Mouse (Mus musculus) adrenal gland, adult 8-10 months (tissue): ENCODE results near the gene Itgb8. TPM values are rescaled to one million over a fixed set of nuclear protein-coding genes. Genes with fewer than 3 reads are reported as not detected.

Source experiments
- DNase-seq: peaks from one replicate; pipeline ENCODE4 v3.0.0; 2022
- total RNA-seq, 4 experiments: library from RNA; stranded (reverse); gene quantifications; 2 replicates each; pipeline ENCODE4 v1.2.4; 2022

Gene Itgb8
- total RNA-seq, 4 experiments from 2014 or later, result 2.9 to 4.0 (median 3.4) TPM

DNA sequence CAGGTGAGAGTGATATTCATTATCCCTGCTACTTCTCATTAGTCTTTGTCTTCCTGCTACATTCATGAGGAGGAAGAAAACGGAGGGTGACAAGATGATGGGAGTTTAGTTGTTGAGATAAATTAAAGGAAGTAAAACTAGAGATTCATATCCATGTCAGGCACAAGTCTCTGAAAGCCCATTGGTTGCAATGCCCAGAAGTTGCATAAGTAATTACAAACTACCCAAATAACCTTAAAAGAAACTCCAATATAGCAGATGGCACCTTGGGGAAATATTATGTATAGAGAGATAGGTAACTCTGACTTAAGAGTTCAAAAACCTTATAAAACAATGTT, 31.2 kb downstream of the Itgb8 start:
- no peak for DNase-seq

DNA sequence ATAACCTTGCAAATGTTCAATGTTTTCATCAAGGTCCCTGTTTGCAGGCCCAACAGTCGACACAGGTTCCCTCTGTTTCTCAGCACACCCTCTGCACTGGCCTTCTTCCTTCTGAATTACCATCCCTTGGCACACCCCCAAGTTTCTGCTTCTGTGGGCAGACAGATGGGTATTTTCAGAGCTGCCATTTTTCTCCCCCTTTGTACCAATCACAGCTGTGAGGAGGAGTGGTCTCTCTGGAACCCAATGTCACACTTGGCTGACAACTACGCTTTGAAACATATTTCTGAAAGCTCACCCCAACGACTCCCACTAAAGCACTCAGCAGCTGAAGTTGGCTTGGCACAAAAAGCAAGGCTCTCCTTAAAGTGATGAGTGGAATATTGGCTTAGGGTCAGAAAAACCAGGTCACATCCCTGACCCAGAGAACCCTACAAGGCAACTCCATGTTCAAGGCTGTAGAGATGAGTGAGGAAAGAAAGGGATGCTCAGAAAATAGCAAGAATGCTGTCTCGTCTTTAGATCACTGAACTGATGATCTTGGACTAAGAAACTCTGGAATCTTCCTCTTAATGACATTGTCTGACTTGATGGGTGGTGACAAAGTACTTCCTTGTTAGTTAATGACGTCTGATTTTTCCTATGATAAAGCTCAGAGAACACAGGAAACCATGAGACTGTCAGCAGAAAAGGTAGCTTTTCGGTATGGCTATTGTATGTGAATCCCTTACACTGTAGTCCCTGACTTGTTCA, 31.7 kb downstream of the Itgb8 start:
- peak; percentile 31 for DNase-seq

DNA sequence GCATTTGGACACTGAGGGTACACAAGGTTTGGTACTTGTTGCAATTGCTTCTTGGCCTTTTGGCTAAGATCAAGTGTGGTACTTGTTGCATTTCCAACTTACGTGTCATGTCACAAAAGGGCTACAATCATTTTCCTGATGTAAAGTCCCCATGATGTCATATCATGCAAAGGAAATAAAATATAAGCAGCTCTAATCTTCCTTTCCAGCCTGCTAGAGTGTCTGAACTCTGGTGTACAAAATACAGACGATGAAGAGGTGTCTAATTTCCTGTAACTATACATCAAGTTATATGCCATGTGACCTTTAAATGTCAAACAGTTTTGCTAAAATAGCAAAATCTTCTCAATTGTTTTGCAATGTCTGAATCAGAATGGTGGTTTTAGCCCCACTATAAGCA, 34.2 kb downstream of the Itgb8 start:
- no peak for DNase-seq

DNA sequence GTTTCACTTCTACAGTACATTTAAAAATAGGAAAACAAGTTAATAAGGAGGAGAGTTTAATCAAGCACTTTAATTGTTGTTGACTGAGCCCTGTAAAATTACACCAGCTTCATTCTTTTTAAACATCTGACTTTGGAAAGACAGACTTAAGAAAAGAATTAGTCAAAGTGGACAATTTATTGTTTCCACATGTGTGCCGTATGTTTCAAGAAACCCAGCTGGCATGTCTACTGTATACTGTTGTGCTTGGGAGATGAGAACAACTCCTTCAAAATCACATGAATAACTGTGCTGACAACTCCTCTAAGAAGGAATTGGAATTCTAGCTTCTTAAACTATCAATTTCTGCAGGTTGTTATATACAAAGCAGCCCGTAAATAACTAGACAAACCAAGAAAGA, 35.8 kb downstream of the Itgb8 start:
- no peak for DNase-seq

DNA sequence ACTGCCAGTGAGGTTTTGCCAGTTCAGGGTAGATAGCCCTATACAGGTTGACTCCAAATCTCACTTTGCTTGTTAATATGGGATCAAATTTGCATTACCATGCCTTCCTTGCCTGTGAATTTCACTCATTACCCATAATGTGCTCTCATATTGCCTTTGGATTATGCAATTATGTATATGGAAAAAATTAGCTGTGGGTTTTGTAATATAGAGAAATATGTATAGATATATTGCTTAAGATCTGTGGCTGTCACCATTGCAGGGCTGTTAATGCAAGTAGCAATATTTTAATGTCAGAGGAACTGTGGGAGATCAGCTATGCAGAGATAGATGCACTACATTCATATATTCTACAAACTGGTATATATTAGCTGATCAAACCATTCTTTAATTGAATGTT, 43.5 kb downstream of the Itgb8 start:
- no peak for DNase-seq

DNA sequence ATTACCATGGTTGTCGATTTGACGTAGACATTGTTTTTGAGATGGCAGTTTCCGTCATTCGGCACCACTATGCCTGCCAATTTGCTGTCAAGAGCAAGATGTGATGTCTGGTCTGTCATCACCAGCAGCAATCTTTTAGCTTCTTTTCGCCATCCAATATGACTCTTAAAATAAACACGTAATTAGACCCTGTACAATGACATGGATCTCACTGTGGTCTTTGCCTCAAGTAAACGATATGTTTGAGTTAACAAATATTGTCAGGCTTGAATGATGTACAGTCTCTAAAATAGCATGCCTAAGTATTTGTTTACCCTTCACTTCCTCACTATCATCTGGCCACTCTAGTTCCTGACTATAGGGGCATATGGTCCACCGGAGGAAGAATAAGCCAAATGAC, 48.8 kb downstream of the Itgb8 start:
- DNase-seq, result no peak

DNA sequence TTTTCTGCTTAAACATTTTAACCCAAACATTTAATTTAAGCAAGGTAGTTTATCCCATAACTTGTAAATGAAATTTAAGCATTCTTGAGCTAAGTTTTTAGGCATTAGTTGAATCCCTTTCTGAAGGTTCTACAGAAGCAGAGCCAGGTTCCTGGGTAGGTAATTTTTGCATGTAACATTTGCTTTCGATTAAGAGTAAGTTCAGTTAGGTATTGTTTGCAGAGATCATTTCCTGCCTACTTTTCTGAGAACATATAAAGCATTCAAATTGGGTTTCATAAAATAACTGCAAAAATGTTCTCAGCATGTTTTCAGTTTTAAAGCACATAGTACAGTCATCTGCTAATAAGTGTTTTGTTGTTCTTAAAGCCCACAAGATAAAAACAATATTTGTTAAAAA, 53.2 kb downstream of the Itgb8 start:
- no peak for DNase-seq

DNA sequence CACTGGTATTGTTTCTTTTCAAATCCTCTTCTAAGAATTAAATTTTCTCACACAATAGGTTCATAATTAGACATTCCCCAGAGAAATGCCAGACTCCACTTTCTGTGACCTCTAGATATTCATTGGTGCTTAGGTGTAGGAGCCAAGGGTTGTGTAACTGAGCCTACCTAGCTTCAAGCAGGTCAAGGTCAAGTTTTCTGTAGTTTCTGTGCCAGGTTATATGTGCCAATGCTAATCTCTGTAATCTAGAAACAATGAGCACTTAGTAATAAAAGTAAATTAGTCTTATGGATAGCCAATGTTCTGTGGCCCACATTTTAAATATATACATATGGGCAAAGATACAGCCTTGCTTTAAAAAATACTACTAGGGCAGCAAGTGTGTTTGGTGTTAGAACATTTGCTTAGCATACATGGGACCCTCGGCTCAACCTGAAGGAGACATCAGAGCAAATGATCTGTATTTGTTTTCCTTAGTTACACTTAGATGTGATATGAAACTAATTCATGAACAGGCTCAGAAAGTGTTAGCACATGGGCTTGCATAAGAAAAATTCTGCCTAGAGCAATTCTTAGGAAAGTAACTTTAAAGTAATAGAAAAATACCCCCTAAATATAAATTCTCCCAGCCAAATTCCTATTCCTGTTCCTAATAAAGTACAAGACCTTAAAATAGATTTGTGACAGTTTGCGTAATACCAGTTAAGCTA, 56.2 kb downstream of the Itgb8 start:
- no peak for DNase-seq

DNA sequence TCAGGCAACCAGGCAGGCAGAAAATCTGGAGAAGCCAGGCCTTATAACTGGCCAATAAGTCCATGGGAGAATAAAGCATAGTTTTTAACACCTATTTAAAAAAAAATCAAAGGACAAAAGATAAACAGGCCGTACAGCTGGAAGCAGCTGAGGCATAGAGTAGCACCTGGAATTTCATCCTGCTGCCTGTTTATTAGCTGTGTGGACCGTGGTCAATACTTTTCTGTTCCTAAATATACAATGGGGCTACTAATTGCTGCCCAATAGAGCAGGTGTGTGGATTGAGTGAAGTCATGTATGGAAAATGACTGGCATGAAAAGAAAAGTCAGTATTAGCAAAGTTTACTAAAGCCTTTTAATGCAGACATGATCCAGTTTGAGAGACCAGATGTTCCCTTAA, 62.6 kb downstream of the Itgb8 start:
- DNase-seq, result no peak

DNA sequence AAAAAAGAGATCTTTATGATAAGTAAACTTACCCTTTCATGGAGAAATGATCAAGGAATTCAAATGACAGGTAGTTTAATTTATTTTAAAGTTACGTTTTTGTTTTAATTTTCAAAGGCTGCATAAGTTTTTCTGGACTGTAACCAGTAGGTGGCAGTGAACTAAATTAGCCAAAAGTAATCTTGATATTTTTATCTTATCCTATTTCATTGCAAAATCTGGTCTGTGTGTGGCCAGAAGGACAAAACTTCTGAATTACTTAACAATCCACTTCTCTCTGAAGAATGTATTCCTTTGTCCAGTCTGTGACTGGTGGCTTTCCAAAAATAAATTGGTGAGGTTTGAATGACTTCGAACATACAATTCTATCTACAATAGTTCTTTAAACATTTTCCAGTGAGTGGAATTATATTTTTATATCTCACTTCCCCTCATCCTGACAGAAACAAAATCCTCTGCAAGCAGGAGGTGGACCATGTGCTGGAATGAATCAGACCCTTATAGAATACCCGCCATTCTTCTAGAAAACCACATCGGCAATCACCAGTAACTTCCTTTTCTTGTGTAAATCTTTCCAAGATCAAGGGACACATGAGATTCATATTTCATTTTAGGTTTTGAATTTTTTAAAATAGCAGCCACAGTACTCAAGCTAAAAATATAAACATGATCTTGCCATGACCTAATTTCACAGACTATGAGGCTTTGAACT, 68.6 kb downstream of the Itgb8 start:
- no peak for DNase-seq

DNA sequence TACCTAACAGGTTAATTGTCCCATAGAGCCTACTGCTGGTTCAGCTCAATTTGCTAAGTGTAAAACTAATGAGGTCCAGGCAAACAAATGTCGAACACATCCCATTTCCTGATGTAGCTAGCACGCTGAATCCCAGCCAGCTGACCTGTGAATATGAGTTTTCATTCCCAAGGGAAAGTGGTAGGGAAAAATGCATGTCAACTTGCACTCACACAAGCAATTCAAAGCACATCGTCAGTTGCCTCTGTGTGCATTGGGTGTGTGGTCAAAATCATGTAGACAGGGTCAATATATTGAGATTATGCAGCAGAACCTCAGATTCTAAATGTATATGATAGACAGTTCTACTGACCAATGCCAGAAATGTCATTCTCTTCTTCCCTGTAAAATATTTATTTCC, 69.5 kb downstream of the Itgb8 start:
- no peak for DNase-seq

DNA sequence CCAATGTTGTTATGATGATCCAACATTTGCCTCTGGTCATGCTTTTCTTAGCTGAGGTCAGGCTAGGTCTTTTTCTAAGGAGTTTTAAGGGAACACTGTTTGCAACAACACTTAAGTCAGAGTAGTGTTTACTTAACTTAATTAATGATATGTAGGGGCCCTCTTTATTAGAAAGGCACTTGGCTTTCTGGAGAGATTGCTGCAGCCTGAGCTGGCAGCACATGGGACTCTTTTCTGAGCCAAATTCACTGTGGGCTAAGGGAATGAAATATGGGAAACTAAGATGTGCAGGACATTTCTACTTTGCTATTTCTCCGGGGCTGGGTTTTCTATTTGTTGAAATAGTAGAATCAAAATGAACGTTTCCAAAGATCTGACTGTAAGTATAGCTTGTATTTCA, 73.5 kb downstream of the Itgb8 start:
- no peak for DNase-seq

DNA sequence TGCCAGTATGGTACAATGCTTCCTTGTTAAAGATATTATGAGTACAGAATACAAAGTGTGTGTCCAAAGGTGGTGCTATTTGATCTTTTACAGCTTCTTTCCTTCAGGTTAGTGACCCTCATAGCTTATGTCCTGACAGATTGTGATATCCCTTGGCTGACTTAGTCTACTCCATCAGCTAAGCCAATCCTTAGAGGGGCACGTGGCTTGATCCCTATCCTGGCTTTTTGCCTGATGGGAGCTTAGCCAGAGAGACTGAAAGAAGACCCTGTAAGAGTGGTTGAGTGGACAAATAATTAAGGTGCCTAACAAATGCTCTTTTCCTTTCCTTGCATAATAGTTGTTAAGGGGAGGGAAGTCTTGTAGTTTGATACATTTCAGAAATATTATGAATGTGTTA, 73.9 kb downstream of the Itgb8 start:
- DNase-seq, result no peak

DNA sequence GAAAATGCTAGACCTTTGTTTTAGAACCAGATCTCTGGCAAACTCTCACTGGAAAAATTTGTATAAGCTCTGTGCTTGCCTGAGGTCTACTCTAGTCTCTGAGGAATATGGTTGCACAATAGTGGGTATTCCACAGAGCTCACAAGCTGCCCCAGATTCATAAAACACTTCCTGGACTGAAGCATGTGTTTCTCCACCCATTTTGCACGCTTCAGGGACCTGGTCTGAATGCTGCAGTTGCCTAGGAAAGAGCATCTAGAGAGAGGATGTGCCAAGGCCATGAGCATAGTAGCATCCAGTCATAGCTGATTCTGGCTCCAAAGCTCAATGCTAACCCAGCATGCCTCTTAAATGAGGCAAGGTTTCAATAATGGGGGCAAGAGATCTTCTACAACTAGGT, 74.4 kb downstream of the Itgb8 start:
- peak; percentile 13 for DNase-seq

DNA sequence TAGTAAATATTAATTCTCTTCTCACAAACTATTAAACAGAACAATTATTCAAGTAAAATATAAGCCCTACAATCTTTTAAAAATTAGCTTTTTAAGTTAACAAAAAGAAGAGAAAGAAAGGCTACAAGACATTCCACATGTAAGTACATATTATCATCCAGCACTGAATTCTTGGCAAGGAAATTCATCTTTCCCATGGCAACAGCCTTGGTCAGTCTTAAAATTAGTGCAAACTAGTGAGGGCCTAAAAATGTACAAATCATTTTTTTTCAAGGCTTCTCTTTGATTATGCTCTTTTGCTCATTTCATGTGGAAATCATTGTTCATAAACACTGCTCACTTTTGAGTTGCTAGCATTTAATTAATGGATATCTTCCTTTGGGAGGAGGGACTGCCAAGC, 77.8 kb downstream of the Itgb8 start:
- DNase-seq, result peak; percentile 18

DNA sequence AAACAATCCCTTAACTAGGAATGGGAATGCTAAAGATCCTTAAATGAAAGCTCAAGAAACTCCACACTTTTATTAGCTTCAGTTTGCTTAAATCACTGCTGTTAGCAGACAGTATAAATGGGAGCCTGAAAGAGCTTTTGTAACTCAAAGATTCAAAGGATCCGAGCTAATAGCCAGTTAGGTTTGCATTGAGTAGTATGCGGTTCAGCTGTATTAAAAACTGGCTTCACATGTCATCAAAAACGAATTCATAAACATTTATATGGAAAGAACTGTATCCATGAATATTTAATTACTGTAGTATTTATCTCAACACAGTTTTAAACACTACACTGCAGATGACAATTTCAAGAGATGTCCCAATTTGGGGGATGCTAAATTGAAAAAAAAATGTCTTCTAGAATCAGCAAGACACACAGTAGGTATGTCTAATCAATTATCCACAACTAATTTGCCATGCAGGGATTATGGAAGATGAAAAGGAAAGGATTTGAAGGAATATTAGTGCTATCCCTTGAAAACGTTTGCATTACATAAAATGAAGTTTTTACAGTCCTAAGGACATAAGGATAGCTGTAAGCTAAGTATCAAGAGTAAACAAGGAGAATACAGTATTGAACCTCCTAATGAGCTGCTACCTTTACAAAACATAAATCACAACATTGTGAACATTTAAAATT, 79.2 kb downstream of the Itgb8 start:
- no peak for DNase-seq

DNA sequence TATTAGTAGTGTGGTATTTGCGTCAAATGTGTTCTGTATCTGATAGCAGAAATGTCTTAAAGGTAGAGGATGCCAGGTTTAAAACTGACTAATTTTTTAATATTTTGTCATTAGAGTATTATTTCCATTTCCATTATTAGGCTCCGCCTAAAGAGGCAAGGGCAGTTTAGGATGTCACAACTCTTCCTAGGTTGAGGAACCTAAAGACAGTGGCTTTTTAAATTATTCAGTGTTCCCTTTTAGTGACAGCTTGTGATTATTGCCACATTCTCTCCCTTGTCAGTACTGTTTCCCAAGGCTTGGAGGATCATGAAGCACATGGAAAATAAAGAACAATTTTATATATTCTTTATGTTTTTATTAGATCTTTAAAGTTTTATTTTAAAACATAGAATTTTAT, 80.9 kb downstream of the Itgb8 start:
- DNase-seq, result no peak

DNA sequence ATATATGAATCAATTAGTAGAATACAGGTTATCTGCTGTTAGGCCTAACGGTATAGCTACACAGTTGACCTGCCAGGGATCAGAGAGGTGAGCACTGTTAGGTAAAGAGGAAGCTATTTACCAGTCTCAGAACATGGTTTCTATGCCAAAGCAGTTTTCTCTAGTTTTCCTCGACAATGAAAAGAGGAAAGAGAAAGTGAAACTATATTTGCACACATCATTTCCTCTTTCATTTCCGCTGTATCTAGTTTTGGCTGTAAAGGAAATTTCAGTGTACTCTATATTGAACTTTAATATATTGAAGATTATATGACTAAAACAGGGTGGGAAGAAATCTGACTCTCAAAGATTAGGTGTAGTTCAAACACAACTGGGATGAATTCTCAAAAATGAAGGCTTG, 81.5 kb downstream of the Itgb8 start:
- no peak for DNase-seq

DNA sequence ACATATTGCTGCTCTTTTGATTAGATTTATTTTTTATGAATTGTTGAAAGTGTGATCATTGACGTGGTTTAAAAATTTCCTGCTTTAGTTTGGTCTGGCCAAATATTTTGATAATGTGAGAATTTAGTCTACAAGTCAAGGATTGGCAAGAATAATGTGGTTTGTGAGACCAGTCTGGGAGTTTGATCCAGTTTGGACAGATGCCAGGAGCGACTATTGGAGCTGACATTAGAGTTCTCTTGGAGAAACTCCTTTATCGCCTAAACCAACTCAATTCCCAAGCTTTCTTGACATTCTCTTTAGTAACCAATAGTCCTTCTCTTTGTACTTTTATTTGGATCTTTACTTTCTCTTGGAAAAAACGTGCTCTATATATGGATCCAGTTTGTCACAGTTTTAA, 83.0 kb downstream of the Itgb8 start:
- DNase-seq, result no peak

DNA sequence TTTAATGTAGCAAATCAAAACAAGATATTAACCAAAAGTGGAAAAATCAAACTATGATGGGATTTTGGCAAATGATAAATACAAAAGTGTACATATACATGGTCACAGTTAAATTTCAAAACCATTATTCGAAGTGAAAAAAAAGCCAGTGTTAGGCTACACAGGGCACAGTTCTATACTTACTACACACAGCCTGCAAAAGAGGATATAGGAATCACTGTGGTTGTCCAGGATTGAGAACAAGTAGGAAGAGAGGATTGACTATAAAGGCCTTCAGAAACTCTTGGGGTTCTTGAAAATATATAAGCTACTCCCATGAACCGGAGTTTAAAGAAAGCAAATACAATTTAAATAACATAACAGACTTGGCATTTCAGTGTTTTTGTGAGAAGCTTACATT, 87.6 kb downstream of the Itgb8 start:
- DNase-seq, result no peak

DNA sequence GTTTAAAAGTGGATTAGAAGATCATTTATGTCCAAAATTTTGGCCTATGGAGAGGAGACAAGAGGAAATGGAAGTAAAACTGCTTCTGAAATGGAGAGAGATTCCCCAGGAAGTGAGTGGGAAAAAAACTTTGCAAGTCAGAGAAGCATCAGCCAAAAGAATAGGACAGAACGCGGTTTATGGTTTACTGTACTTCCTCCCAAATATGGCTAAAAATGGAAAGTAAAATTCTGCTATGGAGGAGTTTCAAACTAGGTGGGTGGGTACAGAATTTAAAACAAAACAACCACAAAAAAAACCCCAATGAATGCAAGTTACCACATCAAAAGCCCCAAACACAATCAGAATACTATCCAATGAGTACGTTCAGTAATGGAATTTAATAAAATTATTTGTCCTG, 90.8 kb downstream of the Itgb8 start:
- no peak for DNase-seq

DNA sequence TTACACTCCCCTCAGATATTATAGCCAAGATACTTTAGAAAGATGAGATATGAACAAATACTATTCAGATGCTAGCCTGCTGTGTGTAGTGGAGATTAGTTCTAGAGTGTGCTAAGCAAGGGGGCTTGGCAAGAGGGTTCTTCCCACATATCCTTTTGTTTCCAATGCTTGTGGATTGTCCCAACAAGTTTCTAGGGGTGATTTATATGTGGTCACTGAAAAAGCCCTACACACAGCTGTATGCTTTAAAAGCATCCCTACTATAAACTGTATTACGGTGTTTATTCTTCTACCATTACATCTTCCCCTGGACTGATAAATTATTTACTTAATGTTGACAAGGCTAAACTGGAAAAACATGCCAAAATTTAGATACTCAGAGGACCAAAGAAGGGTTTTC, 92.6 kb downstream of the Itgb8 start:
- DNase-seq, result no peak

DNA sequence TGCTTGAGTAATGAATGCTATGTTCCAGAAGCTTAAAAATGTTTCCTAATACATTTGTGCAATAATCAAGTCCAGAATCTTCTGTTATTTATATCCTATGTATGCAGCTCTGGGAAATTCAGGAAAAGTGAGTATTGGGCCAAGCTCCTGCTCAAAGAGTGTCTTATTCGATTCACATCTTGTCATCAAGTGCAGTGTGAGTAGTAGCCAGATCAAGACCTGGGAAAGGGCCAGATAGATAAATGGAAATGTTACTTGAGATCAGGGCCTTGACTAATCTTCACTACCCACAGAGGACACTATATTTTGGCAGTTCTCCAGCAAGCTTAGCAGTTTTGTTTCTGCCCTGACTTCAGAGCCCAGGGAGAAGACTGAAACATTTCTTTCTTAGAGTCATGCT, 100.7 kb downstream of the Itgb8 start:
- peak; percentile 10 for DNase-seq
